Comparison of ENCODE assay signal across 10 mouse cellular contexts in the genomic region with DNA sequence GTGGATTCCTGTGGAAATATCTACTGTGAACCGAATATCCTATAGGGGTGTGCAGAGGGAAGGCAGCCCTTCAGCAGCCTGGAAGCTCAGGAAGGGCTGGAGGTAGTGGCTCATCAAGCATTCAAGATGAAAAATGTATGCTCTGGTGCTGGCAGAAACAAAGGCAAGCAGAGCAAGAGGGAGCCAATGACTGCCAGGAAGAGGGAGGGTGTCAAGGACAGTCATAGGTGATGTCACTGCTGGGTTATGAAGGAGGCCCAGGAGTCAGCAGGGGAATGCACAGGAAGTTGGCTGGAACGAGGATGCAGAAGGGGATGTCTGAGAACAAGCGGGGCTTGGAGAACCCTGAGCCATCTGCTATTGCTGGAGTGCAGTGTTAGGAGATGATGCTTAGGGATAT. TPM values are rescaled to one million over a fixed set of nuclear protein-coding genes. Genes with fewer than 3 reads are reported as not detected.
DNase-seq lines count a peak whose midpoint lies in the region; ATAC-seq and TF ChIP-seq lines count a peak whose summit lies in the region.
"Had no signal": no experiment of that assay in that cellular context is flagged by ENCODE, and none has a peak within 500 bp of the region (broad histone marks: within the 10 kb centered on the region; RNA-seq: fewer than 3 reads in every experiment).

No protein-coding gene starts in this region.

- H3K27me3 ChIP-seq in hindbrain, embryonic 10.5 days (ENCODE audit: insufficient read depth, poor library complexity, severe bottlenecking), result no peaks in the 10 kb centered on the region
- no peaks in the 10 kb centered on the region for H3K27me3 ChIP-seq in hindbrain, embryonic 14.5 days (ENCODE audit: control insufficient read depth, insufficient read depth, low read length)
- no peaks in the 10 kb centered on the region for H3K27me3 ChIP-seq in liver, postnatal 0 days (ENCODE audit: insufficient read depth, low read length)
- H3K27me3 ChIP-seq: CH12.LX; limb, embryonic 13.5 days had no signal

- no peaks in the 10 kb centered on the region for H3K9me3 ChIP-seq in hindbrain, embryonic 10.5 days
- H3K9me3 ChIP-seq in hindbrain, embryonic 14.5 days (ENCODE audit: control insufficient read depth, low read length), result no peaks in the 10 kb centered on the region
- H3K9me3 ChIP-seq in liver, postnatal 0 days (ENCODE audit: low read length), result no peaks in the 10 kb centered on the region
- H3K9me3 ChIP-seq: limb, embryonic 13.5 days had no signal

- intact Hi-C loops in heart, postnatal 25 days (cut with DNase I), result no loop called here

- H3K4me3 ChIP-seq in hindbrain, embryonic 10.5 days, result no peak overlapping the region
- no peak overlapping the region for H3K4me3 ChIP-seq in hindbrain, embryonic 14.5 days (replicated peaks; ENCODE audit: low read length)
- no peak overlapping the region for H3K4me3 ChIP-seq in liver, postnatal 0 days (ENCODE audit: low read depth, low read length)
- H3K4me3 ChIP-seq: limb, embryonic 13.5 days had no signal

- H3K27ac ChIP-seq in hindbrain, embryonic 10.5 days, result peak overlapping the region; percentile 45; the same call in 1 of the 2 replicates
- H3K27ac ChIP-seq in hindbrain, embryonic 14.5 days, result no peak overlapping the region
- H3K27ac ChIP-seq in liver, postnatal 0 days (ENCODE audit: low read depth), result no peak overlapping the region
- H3K27ac ChIP-seq: limb, embryonic 13.5 days had no signal

- DNase-seq in hindbrain, embryonic 10.5 days (ENCODE audit: low spot score), result no peak
- no peak for DNase-seq in hindbrain, embryonic 14.5 days (ENCODE audit: low spot score)
- peak; percentile 32 for DNase-seq in NIH3T3 (ENCODE audit: low read depth)
- DNase-seq in cerebellum, adult 9-11 months, result peak; percentile 94
- peak; percentile 14 for DNase-seq in heart, postnatal 25 days (ENCODE audit: low spot score)
- no peak for DNase-seq in ovary, adult 18-20 months (ENCODE audit: low spot score)
- DNase-seq in MN1 (ENCODE audit: low spot score), result no peak
- DNase-seq in liver, postnatal 0 days, result no peak

- TF ChIP-seq CTCF in liver, postnatal 0 days (IDR thresholded peaks at IDR 0.05; ENCODE audit: low read depth), result no peak

- H3K4me2 ChIP-seq in hindbrain, embryonic 14.5 days (replicated peaks), result no peak overlapping the region
- no peak overlapping the region for H3K4me2 ChIP-seq in liver, postnatal 0 days (ENCODE audit: low read depth, low read length)
- H3K4me2 ChIP-seq: limb, embryonic 13.5 days had no signal

- WGBS in hindbrain, embryonic 10.5 days, result 70% methylated on average over 3 of the region's 3 CpGs
- whole genome bisulfite sequencing in hindbrain, embryonic 14.5 days, result 77% methylated on average over 3 of the region's 3 CpGs
- WGBS in liver, postnatal 0 days (ENCODE audit: insufficient replicate concordance), result 53% methylated on average over 3 of the region's 3 CpGs

- 0 out of 2 replicates have a peak, but pooled peaks cover 4% of the 10 kb centered on the region for H3K36me3 ChIP-seq in hindbrain, embryonic 10.5 days
- no peaks in the 10 kb centered on the region for H3K36me3 ChIP-seq in hindbrain, embryonic 14.5 days (replicated peaks; ENCODE audit: control insufficient read depth, insufficient read depth)
- no peaks in the 10 kb centered on the region for H3K36me3 ChIP-seq in liver, postnatal 0 days (replicated peaks; ENCODE audit: insufficient read depth, low read length)
- H3K36me3 ChIP-seq: limb, embryonic 13.5 days had no signal

- no peak for TF ChIP-seq EP300 in liver, postnatal 0 days (IDR thresholded peaks at IDR 0.05; ENCODE audit: low read depth)

- H3K4me1 ChIP-seq in hindbrain, embryonic 10.5 days (replicated peaks), result no peaks in the 10 kb centered on the region
- H3K4me1 ChIP-seq in hindbrain, embryonic 14.5 days (replicated peaks; ENCODE audit: control insufficient read depth, insufficient read depth, low read length), result peaks cover 9% of the 10 kb centered on the region; the same call in 1 of the 2 replicates
- no peaks in the 10 kb centered on the region for H3K4me1 ChIP-seq in liver, postnatal 0 days (ENCODE audit: insufficient read depth)
- H3K4me1 ChIP-seq: limb, embryonic 13.5 days had no signal

- H3K9ac ChIP-seq in hindbrain, embryonic 14.5 days, result no peak overlapping the region
- H3K9ac ChIP-seq in liver, postnatal 0 days (replicated peaks), result no peak overlapping the region
- H3K9ac ChIP-seq: limb, embryonic 13.5 days had no signal

- ATAC-seq in hindbrain, embryonic 14.5 days (ENCODE audit: low FRiP score), result no peak
- no peak for ATAC-seq in liver, postnatal 0 days

RNA-seq across cellular contexts. Expression of gene Ncoa7, which starts 24.9 kb away (rescaled TPM):
- 6.8 and 7.0 TPM in 2 replicates for polyA plus RNA-seq in hindbrain, embryonic 10.5 days (2016; fragmentation: Nextera tagmentation; extraction: Ambion mirVana)
- 23.9 and 26.6 TPM in 2 replicates for polyA plus RNA-seq in hindbrain, embryonic 14.5 days (2014; fragmentation: Nextera tagmentation; extraction: Ambion mirVana)
- 1 to 10 TPM; 4.2 to 5.3 TPM for total RNA-seq in heart, postnatal 25 days (2021)
- polyA plus RNA-seq in liver, postnatal 0 days (2015; fragmentation: Nextera tagmentation; extraction: Ambion mirVana), result 6.4 TPM in 2 replicates

Comparison
In these comparisons a context has a peak if more than half of its experiments do, and no peak if none do; other contexts are left out.
1. DNase-seq: peak in NIH3T3 (single experiment), cerebellum, adult 9-11 months (single experiment) and heart, postnatal 25 days (single experiment); none in hindbrain, embryonic 10.5 days (single experiment), hindbrain, embryonic 14.5 days (single experiment), ovary, adult 18-20 months (single experiment), MN1 (single experiment) and liver, postnatal 0 days (single experiment).